Mouse (Mus musculus): ENCODE measurements around the gene Grb7. TPM values are rescaled to one million over a fixed set of nuclear protein-coding genes. Genes with fewer than 3 reads are reported as not detected.

Gene Grb7
- total and polyA plus RNA-seq, 3 experiments, result 4.5 to 11.5 (median 8.0) TPM

DNA sequence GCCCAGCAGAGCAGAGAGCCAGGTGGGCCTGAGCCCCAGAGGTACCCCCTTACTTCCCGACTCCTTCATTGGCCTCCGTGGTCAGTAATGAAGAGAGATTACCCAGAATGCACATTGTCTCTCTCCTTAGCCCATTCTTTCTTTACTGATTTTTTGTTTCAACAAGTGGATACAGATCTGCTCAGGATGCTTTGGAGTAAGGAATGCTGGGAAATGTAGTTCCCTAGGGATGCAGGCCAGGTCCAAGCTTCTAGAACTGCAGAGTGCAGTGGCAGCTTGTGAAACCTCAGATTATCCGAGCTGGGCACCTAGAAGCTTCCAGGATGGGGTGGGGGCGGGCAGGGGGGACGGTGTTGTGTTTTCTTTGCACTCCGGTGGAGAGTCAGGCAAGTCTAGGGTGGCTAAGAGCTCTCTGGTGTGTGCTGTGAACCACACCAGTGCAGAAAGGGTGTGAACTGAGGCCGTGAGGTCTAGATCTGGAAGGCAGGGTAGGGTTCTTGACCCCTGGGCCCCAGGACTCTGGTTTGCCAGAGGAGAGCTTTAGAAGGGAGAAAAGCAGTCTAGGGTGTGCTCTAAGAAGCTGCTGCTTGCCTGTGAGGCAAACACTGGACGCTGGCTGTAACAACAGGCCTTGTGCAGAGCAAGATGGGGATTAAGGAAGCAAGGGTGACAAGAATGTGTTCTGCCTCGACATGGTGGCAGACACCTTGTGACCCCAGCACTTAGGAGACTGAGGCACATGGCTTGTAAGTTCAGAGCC lies 14.3 kb upstream of the Grb7 start:
- H3K4me2 ChIP-seq (ENCODE audit: insufficient read depth, low read depth, poor library complexity, severe bottlenecking), result no peak overlapping the region
- H3K36me3 ChIP-seq (replicated peaks in 1 of 2; ENCODE audit: control insufficient read depth in 1 of 2, insufficient read depth in 1 of 2, low read length in 1 of 2), result peaks cover 0 to 11% of the 10 kb centered on the region in 2 experiments
- in situ Hi-C loops (cut with MboI; ENCODE audit: low pct_ligation_motif_present, low pct_unique_long_range_greater_than_20kb, low sequenced_read_pairs) (no loop called here), dilution Hi-C loops (cut with MboI; ENCODE audit: extremely low pct_ligation_motif_present, extremely low pct_unique_long_range_greater_than_20kb, low sequenced_read_pairs) (no loop called here)
- H3K79me2 ChIP-seq (replicated peaks; ENCODE audit: control insufficient read depth, extremely low read depth, insufficient read depth, poor library complexity, severe bottlenecking), result no peaks in the 10 kb centered on the region
- H3K4me3 ChIP-seq (replicated peaks in 1 of 3; ENCODE audit: low read depth in 2 of 3, low read length in 2 of 3, poor library complexity in 1 of 3), result no peak overlapping the region
- peaks cover 40% of the 10 kb centered on the region for H3K27me3 ChIP-seq (replicated peaks)
- DNase-seq (ENCODE audit: extremely low read depth), result no peak
- no peaks in the 10 kb centered on the region for H3K9me3 ChIP-seq (replicated peaks; ENCODE audit: low read length)
- H3K27ac ChIP-seq (ENCODE audit: insufficient read depth, low read depth), result no peak overlapping the region
- no peaks in the 10 kb centered on the region for H3K4me1 ChIP-seq (ENCODE audit: control insufficient read depth in 1 of 2, insufficient read depth in 2 of 2)
- no peak overlapping the region for H3K9ac ChIP-seq (ENCODE audit: insufficient read depth, low read depth)
- TF ChIP-seq ETS1 (conservative IDR thresholded peaks at IDR 0.05; ENCODE audit: low read depth, low read length), result no peak
- TF ChIP-seq HCFC1 (IDR thresholded peaks at IDR 0.05; ENCODE audit: low read depth, low read length), result 0 out of 2 replicates have a peak, but pooled peaks have one; percentile 27
- TF ChIP-seq MYC (IDR thresholded peaks at IDR 0.05; ENCODE audit: low read depth, low read length), result no peak

DNA sequence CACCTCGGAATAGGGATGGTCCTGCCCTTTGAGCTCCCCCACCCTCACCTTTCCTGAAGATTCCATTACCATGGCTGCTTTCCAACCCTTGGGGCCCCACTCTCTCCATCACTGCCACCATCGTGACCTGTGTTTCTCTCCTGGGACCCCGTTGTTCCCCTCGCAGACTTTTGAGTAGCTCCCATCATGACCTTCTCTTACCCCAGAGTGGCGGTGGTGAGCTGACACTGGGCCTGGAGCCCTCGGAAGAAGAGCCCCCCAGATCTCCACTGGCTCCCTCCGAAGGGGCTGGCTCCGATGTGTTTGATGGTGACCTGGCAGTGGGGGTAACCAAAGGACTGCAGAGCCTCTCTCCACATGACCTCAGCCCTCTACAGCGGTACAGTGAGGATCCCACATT lies 10.5 kb upstream of the Grb7 start:
- dilution Hi-C loops (cut with MboI; ENCODE audit: extremely low pct_ligation_motif_present, extremely low pct_unique_long_range_greater_than_20kb, low sequenced_read_pairs), result no loop called here
- peaks cover 4 to 21% of the 10 kb centered on the region in 2 experiments for H3K36me3 ChIP-seq (replicated peaks in 1 of 2; ENCODE audit: control insufficient read depth in 1 of 2, insufficient read depth in 1 of 2, low read length in 1 of 2)
- no peak overlapping the region for H3K4me2 ChIP-seq (ENCODE audit: insufficient read depth, low read depth, poor library complexity, severe bottlenecking)
- no peak overlapping the region for H3K4me3 ChIP-seq (replicated peaks in 1 of 3; ENCODE audit: low read depth in 2 of 3, low read length in 2 of 3, poor library complexity in 1 of 3)
- H3K79me2 ChIP-seq (replicated peaks; ENCODE audit: control insufficient read depth, extremely low read depth, insufficient read depth, poor library complexity, severe bottlenecking), result no peaks in the 10 kb centered on the region
- peaks cover 15% of the 10 kb centered on the region for H3K27me3 ChIP-seq (replicated peaks)
- H3K9me3 ChIP-seq (replicated peaks; ENCODE audit: low read length), result no peaks in the 10 kb centered on the region
- no peak for DNase-seq (ENCODE audit: extremely low read depth)
- H3K27ac ChIP-seq (ENCODE audit: insufficient read depth, low read depth), result no peak overlapping the region
- no peak for TF ChIP-seq RCOR1 (conservative IDR thresholded peaks at IDR 0.05; ENCODE audit: low read depth, low read length)
- no peak for TF ChIP-seq NELFE (IDR thresholded peaks at IDR 0.05; ENCODE audit: low read depth, low read length)
- no peak for TF ChIP-seq CHD2 (IDR thresholded peaks at IDR 0.05; ENCODE audit: low read length)
- no peak for TF ChIP-seq HCFC1 (IDR thresholded peaks at IDR 0.05; ENCODE audit: low read depth, low read length)
- no peak for TF ChIP-seq MXI1 (IDR thresholded peaks at IDR 0.05; ENCODE audit: low read depth, low read length)
- TF ChIP-seq CTCF (conservative IDR thresholded peaks at IDR 0.05 in 1 of 2, IDR thresholded peaks at IDR 0.05 in 1 of 2; ENCODE audit: low read depth in 2 of 2, low read length in 2 of 2), result no peak
- no peak for TF ChIP-seq POLR2AphosphoS2 (IDR thresholded peaks at IDR 0.05; ENCODE audit: low read depth, low read length)
- no peak for TF ChIP-seq MAX (IDR thresholded peaks at IDR 0.05; ENCODE audit: low read length)
- no peak for TF ChIP-seq TBP (conservative IDR thresholded peaks at IDR 0.05; ENCODE audit: low read depth, low read length)
- TF ChIP-seq USF2 (conservative IDR thresholded peaks at IDR 0.05; ENCODE audit: low read depth, low read length), result no peak
- TF ChIP-seq USF1 (IDR thresholded peaks at IDR 0.05; ENCODE audit: low read depth, low read length), result no peak
- no peak for TF ChIP-seq E2F4 (IDR thresholded peaks at IDR 0.05; ENCODE audit: insufficient replicate concordance, low read depth, low read length)
- TF ChIP-seq ZC3H11A (IDR thresholded peaks at IDR 0.05; ENCODE audit: low read depth, low read length), result no peak
- TF ChIP-seq POLR2A (IDR thresholded peaks at IDR 0.05; ENCODE audit: low read depth, low read length), result no peak
- no peak for TF ChIP-seq MAZ (IDR thresholded peaks at IDR 0.05; ENCODE audit: low read depth, low read length)
- no peak for TF ChIP-seq NRF1 (IDR thresholded peaks at IDR 0.05; ENCODE audit: low read depth, low read length)
- H3K4me1 ChIP-seq (ENCODE audit: control insufficient read depth in 1 of 2, insufficient read depth in 2 of 2), result peaks cover 0 to 10% of the 10 kb centered on the region in 2 experiments; a peak in 3 of 4 replicates
- in situ Hi-C loops (cut with MboI; ENCODE audit: low pct_ligation_motif_present, low pct_unique_long_range_greater_than_20kb, low sequenced_read_pairs), result no loop called here
- no peak overlapping the region for H3K9ac ChIP-seq (ENCODE audit: insufficient read depth, low read depth)
